8 mouse cellular contexts compared by ENCODE assay signal in genomic region chr8:111337890-111338347, GRCm38 (mm10). TPM values are rescaled to one million over a fixed set of nuclear protein-coding genes. Genes with fewer than 3 reads are reported as not detected.
DNase-seq lines count a peak whose midpoint lies in the region; ATAC-seq and TF ChIP-seq lines count a peak whose summit lies in the region.

Mlkl (minus strand) TSS chr8:111338177.

- WGBS in heart, adult 2 months: under 1% methylated on average over 29 of the region's 29 CpGs
- WGBS in kidney, adult 2 months: under 1% methylated on average over 29 of the region's 29 CpGs
- under 1% methylated on average over 29 of the region's 29 CpGs for WGBS in lung, postnatal 0 days

- 0 out of 2 replicates have a peak, but pooled peaks cover 2% of the 10 kb centered on the region for H3K4me1 ChIP-seq in heart, adult 2 months (ENCODE audit: control insufficient read depth, insufficient read depth, low read length)
- H3K4me1 ChIP-seq in kidney, adult 2 months (ENCODE audit: control insufficient read depth, insufficient read depth, low read length): peaks cover 2% of the 10 kb centered on the region; the same call in 1 of the 2 replicates
- no peaks in the 10 kb centered on the region; the same call in 1 of the 2 replicates for H3K4me1 ChIP-seq in lung, postnatal 0 days (ENCODE audit: insufficient read depth, low read depth, low read length)

- no peaks in the 10 kb centered on the region for H3K27me3 ChIP-seq in heart, adult 2 months (ENCODE audit: control insufficient read depth, insufficient read depth, low read length)
- H3K27me3 ChIP-seq in kidney, adult 2 months (replicated peaks; ENCODE audit: control insufficient read depth, insufficient read depth, low read length): no peaks in the 10 kb centered on the region
- H3K27me3 ChIP-seq in lung, postnatal 0 days (replicated peaks; ENCODE audit: insufficient read depth, low read length): no peaks in the 10 kb centered on the region

- 0 out of 2 replicates have a peak, but pooled peaks have one; percentile 20 for TF ChIP-seq POLR2A in heart, adult 2 months (IDR thresholded peaks at IDR 0.05; ENCODE audit: insufficient read depth, low read depth, low read length)
- TF ChIP-seq POLR2A in kidney, adult 2 months (IDR thresholded peaks at IDR 0.05; ENCODE audit: low read depth, low read length): no peak

- H3K9ac ChIP-seq in heart, adult 2 months (ENCODE audit: low read depth, low read length): peak within 1 kb of the TSS; percentile 58
- peak within 1 kb of the TSS; percentile 46; the same call in 1 of the 2 replicates for H3K9ac ChIP-seq in lung, postnatal 0 days (replicated peaks; ENCODE audit: low read depth)

- DNase-seq in frontal cortex, postnatal 10 days (ENCODE audit: low spot score in 2 of 2): no peak
- peak; percentile 65 for DNase-seq in embryo, embryonic 10.5 days (ENCODE audit: low spot score)
- DNase-seq in heart, adult 2 months: peak; percentile 73 to 74
- peak; percentile 74 for DNase-seq in kidney, adult 2 months
- peak; percentile 85 for DNase-seq in lung, postnatal 0 days (ENCODE audit: low spot score)
- DNase-seq in ovary, adult 18-20 months (ENCODE audit: low spot score): peak; percentile 36
- no peak for DNase-seq in layer of hippocampus, postnatal 14 days (ENCODE audit: low spot score in 2 of 2)

- peak within 1 kb of the TSS; percentile 76 for H3K4me3 ChIP-seq in heart, adult 2 months
- peak within 1 kb of the TSS; percentile 74 for H3K4me3 ChIP-seq in kidney, adult 2 months (ENCODE audit: insufficient read depth, low read depth, low read length)
- H3K4me3 ChIP-seq in lung, postnatal 0 days (ENCODE audit: low read depth, low read length): peak within 1 kb of the TSS; percentile 54

- H3K79me2 ChIP-seq in heart, adult 2 months (replicated peaks; ENCODE audit: control insufficient read depth, insufficient read depth, low read length): no peaks in the 10 kb centered on the region; the same call in 1 of the 2 replicates

- TF ChIP-seq EP300 in heart, adult 2 months (IDR thresholded peaks at IDR 0.05; ENCODE audit: insufficient read depth, low read depth, low read length): no peak
- TF ChIP-seq EP300 in lung, postnatal 0 days (IDR thresholded peaks at IDR 0.05): no peak

- ATAC-seq in frontal cortex, adult (ENCODE audit: low TSS enrichment): peak; percentile 69; the same call in 1 of the 2 replicates
- ATAC-seq in lung, postnatal 0 days: peak; percentile 80

- H3K9me3 ChIP-seq in lung, postnatal 0 days (ENCODE audit: low read length): no peaks in the 10 kb centered on the region

- intact Hi-C loops in heart, adult 2 months (cut with DNase I): no loop called here

- H3K4me2 ChIP-seq in lung, postnatal 0 days (replicated peaks; ENCODE audit: low read depth, low read length): peak within 1 kb of the TSS; percentile 83

- no peaks in the 10 kb centered on the region for H3K36me3 ChIP-seq in heart, adult 2 months (ENCODE audit: control insufficient read depth, insufficient read depth, low read length)
- no peaks in the 10 kb centered on the region for H3K36me3 ChIP-seq in kidney, adult 2 months (ENCODE audit: control insufficient read depth, insufficient read depth, low read length)
- no peaks in the 10 kb centered on the region for H3K36me3 ChIP-seq in lung, postnatal 0 days (ENCODE audit: insufficient read depth, low read length)

- H3K27ac ChIP-seq in heart, adult 2 months: peak within 1 kb of the TSS; percentile 82
- peak within 1 kb of the TSS; percentile 36 for H3K27ac ChIP-seq in kidney, adult 2 months (ENCODE audit: insufficient read depth, low read depth, low read length)
- H3K27ac ChIP-seq in lung, postnatal 0 days (ENCODE audit: low read length): peak within 1 kb of the TSS; percentile 64

- TF ChIP-seq CTCF in heart, adult 2 months (IDR thresholded peaks at IDR 0.05): no peak
- TF ChIP-seq CTCF in kidney, adult 2 months (conservative IDR thresholded peaks at IDR 0.05; ENCODE audit: insufficient read depth, insufficient read length, low read depth, low read length): no peak
- TF ChIP-seq CTCF in lung, postnatal 0 days (IDR thresholded peaks at IDR 0.05): peak; percentile 22

RNA-seq across cellular contexts. Expression of gene Mlkl, which starts in this region (rescaled TPM):
- total RNA-seq in heart, adult 2 months (2021): 1 to 10 TPM; 2.8 TPM
- 1.1 and 3.3 TPM in 2 replicates for polyA plus RNA-seq in heart, adult 2 months (2012; rRNA removed)
- polyA plus RNA-seq in kidney, adult 2 months (2012; rRNA removed): 0.73 and 1.5 TPM in 2 replicates
- polyA plus RNA-seq in lung, postnatal 0 days (2015; fragmentation: Nextera tagmentation; extraction: Ambion mirVana): 5.2 and 5.5 TPM in 2 replicates
- total RNA-seq in layer of hippocampus, postnatal 14 days (2021): under 1 TPM; 0.37 to 0.91 TPM

Comparison
In these comparisons a context has a peak if more than half of its experiments do, and no peak if none do; other contexts are left out.
1. DNase-seq: peak in embryo, embryonic 10.5 days (single experiment), heart, adult 2 months (2 of 2), kidney, adult 2 months (single experiment), lung, postnatal 0 days (single experiment) and ovary, adult 18-20 months (single experiment); none in frontal cortex, postnatal 10 days (0 of 2) and layer of hippocampus, postnatal 14 days (0 of 2).
2. Peak in every context shown above with its lines, with median percentiles within 50 percentile points of each other: H3K27ac ChIP-seq and H3K4me3 ChIP-seq.